Mouse (Mus musculus): ENCODE measurements around the gene Vmn2r66.

DNA sequence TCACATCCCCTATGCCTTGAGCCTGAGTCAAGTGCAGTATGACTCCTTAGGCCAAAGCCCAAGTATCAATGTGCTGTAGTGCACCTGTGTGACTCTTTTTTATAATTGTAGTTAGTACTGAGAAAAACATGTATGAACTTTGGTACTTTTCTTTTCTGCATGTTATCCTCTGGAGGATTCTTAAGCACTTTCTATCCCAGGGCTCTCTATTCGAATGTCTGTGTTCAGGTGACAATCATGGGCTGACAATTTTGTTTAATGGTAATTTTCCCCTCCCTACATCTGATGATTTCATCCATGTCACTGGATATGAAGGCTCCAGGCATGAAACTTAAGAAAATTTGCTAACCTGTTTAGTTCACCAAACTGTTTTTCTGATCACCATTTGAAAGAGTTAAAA is 48.1 kb downstream of the Vmn2r66 start, which contains the start of gene Vmn2r65:
- no peak for TF ChIP-seq CTCF (IDR thresholded peaks at IDR 0.05; ENCODE audit: borderline replicate concordance, extremely low read depth, insufficient read depth, insufficient read length)
- no peak for TF ChIP-seq POLR2A (IDR thresholded peaks at IDR 0.05; ENCODE audit: borderline replicate concordance, extremely low read depth, insufficient read depth, insufficient read length, poor library complexity, severe bottlenecking)

Measured in brain, embryonic 14.5 days (tissue).